Mouse (Mus musculus): ENCODE data around the gene Trp53i13. TPM values are rescaled to one million over a fixed set of nuclear protein-coding genes. Genes with fewer than 3 reads are reported as not detected.

Trp53i13 gene
- total RNA-seq, 2 experiments from 2014 or later = 3.6 to 5.0 TPM

GRCm38 (mm10) chr11:77506273-77506672, 9.5 kb downstream of the Trp53i13 start:
- Histone ChIP-seq H3K4me3 (no peak overlapping the region), H3K27ac (no peak overlapping the region)
- intact Hi-C loops (cut with DNase I) = loop anchor here (5.0 to 10.0 kb wide), 2 partner anchors 121 to 289 kb away; no protein-coding TSS in a partner anchor
- no peak for TF ChIP-seq CTCF (IDR thresholded peaks at IDR 0.05)
- peak in 1 of 2 experiments; percentile 13 for DNase-seq (ENCODE audit: extremely low spot score in 1 of 2, low spot score in 2 of 2)

GRCm38 (mm10) chr11:77505291-77505980, 10.3 kb downstream of the Trp53i13 start:
- intact Hi-C loops (cut with DNase I) = loop anchor here (5.0 to 10.0 kb wide), 2 partner anchors 122 to 289 kb away; no protein-coding TSS in a partner anchor
- no peak for DNase-seq (ENCODE audit: extremely low spot score in 1 of 2, low spot score in 2 of 2)
- no peak overlapping the region for H3K27ac ChIP-seq
- no peak overlapping the region for H3K4me3 ChIP-seq
- TF ChIP-seq CTCF (IDR thresholded peaks at IDR 0.05) = no peak

DNA sequence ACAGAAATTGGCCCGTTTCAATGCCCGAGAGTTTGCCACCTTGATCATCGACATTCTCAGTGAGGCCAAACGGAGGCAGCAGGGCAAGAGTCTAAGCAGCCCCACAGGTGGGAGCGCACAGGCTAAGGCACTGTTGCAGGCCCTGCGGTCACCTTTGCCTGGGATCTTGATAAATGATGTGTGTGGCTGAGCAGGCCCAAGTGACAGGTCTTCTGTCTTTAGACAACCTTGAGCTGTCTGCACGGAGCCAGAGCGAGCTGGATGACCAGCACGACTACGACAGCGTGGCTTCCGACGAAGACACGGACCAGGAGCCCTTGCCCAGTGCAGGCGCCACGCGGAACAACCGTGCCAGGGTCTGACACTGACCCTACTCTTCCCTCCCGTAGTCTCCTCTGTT, 11.4 kb downstream of the Trp53i13 start:
- peak in 1 of 2 experiments; percentile 8 for DNase-seq (ENCODE audit: extremely low spot score in 1 of 2, low spot score in 2 of 2)
- intact Hi-C loops (cut with DNase I) = loop anchor here (10.0 kb wide), 1 partner anchor 290 kb away; no protein-coding TSS in a partner anchor
- no peak for TF ChIP-seq CTCF (IDR thresholded peaks at IDR 0.05)
- H3K4me3 ChIP-seq = no peak overlapping the region
- no peak overlapping the region for H3K27ac ChIP-seq

DNA sequence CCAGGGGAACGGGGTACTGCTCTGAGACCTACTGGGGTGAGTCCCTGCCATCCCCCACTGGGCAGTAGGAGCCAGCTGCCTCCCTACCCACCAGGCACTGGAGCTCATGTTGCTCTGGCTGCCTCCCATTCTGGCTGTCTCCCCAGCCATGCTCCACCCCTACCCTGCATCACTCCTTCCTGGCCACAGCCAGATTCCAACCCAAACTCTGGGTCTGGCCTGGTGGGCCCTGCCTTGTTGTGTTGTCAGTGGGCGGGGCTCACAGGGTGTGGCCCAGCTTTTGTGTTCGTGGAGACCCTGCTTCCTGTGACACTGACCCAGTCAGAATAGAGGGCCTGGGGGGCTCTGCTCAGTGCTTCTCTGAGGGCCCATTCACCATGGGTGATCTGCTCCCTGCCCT, 12.3 kb downstream of the Trp53i13 start:
- no peak for TF ChIP-seq CTCF (IDR thresholded peaks at IDR 0.05)
- H3K27ac ChIP-seq = peak overlapping the region; percentile 40; the same call in 1 of the 2 replicates
- intact Hi-C loops (cut with DNase I) = loop anchor here (10.0 kb wide), 1 partner anchor 291 kb away; no protein-coding TSS in a partner anchor
- no peak overlapping the region for H3K4me3 ChIP-seq
- no peak for DNase-seq (ENCODE audit: extremely low spot score in 1 of 2, low spot score in 2 of 2)

GRCm38 (mm10) chr11:77502481-77502880, 13.3 kb downstream of the Trp53i13 start:
- no peak for TF ChIP-seq CTCF (IDR thresholded peaks at IDR 0.05)
- intact Hi-C loops (cut with DNase I) = loop anchor here (10.0 kb wide), 1 partner anchor 292 kb away; no protein-coding TSS in a partner anchor
- H3K27ac ChIP-seq = no peak overlapping the region; the same call in 1 of the 2 replicates
- DNase-seq (ENCODE audit: extremely low spot score in 1 of 2, low spot score in 2 of 2) = no peak
- no peak overlapping the region for H3K4me3 ChIP-seq

DNA sequence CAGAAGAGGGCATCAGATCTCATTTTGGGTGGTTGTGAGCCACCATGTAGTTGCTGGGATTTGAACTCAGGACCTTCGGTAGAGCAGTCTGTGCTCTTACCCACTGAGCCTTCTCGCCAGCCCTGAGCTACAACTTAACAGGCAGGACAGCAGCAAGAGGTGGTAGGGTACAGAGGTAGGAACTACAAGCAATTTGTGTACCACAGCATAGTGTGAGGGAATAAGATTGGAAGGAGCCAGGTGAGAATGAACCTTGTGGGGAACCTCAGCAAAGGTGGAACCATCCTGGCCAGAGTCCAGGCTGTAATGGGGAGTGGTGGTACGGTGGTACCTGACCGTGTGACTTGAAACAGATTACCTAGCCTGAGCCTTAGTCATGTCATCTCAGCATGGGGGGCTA, 13.8 kb downstream of the Trp53i13 start:
- intact Hi-C loops (cut with DNase I) = loop anchor here (1.0 to 10.0 kb wide), 2 partner anchors 11 to 293 kb away; no protein-coding TSS in a partner anchor
- no peak for DNase-seq (ENCODE audit: extremely low spot score in 1 of 2, low spot score in 2 of 2)
- no peak overlapping the region for H3K4me3 ChIP-seq

GRCm38 (mm10) chr11:77501392-77501791, 14.4 kb downstream of the Trp53i13 start:
- peak; percentile 88 for TF ChIP-seq CTCF (IDR thresholded peaks at IDR 0.05)
- DNase-seq (ENCODE audit: extremely low spot score in 1 of 2, low spot score in 2 of 2) = peak; percentile 72 to 77
- Histone ChIP-seq H3K4me3 (no peak overlapping the region), H3K27ac (peak overlapping the region; percentile 71)
- intact Hi-C loops (cut with DNase I) = loop anchor here (1.0 to 10.0 kb wide), 2 partner anchors 10 to 293 kb away; no protein-coding TSS in a partner anchor

More for the DNA sequence above, 13.8 kb downstream of the Trp53i13 start:
- H3K27ac ChIP-seq = 0 out of 2 replicates have a peak overlapping the region, but pooled peaks have one; percentile 6
- TF ChIP-seq CTCF (IDR thresholded peaks at IDR 0.05) = no peak

DNA sequence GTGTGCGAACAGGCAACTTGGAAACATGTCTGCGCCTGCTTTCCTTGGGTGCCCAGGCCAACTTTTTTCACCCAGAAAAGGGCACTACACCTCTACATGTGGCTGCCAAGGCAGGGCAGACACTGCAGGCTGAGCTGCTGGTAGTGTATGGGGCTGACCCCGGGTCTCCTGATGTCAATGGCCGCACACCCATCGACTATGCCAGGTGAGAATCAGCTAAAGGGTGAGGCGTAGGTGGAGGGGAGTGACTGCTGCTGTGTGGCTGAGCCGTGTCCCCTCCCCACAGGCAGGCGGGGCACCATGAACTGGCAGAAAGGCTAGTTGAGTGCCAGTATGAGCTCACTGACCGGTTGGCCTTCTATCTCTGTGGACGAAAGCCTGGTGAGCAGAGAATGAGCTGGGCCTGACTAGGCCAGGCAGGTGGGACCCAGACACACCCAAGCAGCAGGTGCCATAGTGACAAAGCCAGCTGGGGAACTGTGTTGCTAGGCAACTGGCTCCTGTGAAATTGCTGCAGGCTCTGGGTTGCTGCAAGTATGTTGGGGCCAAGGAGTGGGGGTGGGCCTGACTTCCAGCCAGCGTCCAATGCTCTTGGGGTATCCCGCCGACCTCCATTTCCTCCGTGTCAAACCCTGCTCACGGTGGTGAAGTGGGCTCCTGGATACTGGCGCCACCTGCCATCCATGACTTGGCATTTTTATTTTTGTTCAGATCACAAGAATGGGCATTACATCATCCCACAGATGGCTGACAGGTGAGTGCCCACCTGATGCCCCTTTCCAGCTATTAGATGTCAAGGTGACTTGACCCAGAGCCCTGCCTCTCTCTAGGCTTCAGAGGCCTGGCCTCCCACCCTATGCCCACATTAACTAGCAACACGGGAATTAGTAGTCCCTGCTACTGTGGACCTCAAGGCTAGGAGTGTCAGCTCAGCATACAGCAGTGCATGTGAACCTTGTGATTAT, 15.1 kb downstream of the Trp53i13 start:
- Histone ChIP-seq H3K4me3 (no peak overlapping the region), H3K27ac (peak overlapping the region; percentile 71)
- intact Hi-C loops (cut with DNase I) = loop anchor here (1.0 to 10.0 kb wide), 2 partner anchors 9 to 294 kb away; no protein-coding TSS in a partner anchor
- peak in 1 of 2 experiments; percentile 45 for DNase-seq (ENCODE audit: extremely low spot score in 1 of 2, low spot score in 2 of 2)
- no peak for TF ChIP-seq CTCF (IDR thresholded peaks at IDR 0.05)

GRCm38 (mm10) chr11:77499354-77499753, 16.4 kb downstream of the Trp53i13 start:
- TF ChIP-seq CTCF (IDR thresholded peaks at IDR 0.05) = no peak
- peak in 1 of 2 experiments; percentile 37 for DNase-seq (ENCODE audit: extremely low spot score in 1 of 2, low spot score in 2 of 2)
- H3K27ac ChIP-seq = peak overlapping the region; percentile 71
- no peak overlapping the region for H3K4me3 ChIP-seq
- intact Hi-C loops (cut with DNase I) = loop anchor here (10.0 kb wide), 1 partner anchor 485 kb away; the partner anchor contains the start of gene Phf12

DNA sequence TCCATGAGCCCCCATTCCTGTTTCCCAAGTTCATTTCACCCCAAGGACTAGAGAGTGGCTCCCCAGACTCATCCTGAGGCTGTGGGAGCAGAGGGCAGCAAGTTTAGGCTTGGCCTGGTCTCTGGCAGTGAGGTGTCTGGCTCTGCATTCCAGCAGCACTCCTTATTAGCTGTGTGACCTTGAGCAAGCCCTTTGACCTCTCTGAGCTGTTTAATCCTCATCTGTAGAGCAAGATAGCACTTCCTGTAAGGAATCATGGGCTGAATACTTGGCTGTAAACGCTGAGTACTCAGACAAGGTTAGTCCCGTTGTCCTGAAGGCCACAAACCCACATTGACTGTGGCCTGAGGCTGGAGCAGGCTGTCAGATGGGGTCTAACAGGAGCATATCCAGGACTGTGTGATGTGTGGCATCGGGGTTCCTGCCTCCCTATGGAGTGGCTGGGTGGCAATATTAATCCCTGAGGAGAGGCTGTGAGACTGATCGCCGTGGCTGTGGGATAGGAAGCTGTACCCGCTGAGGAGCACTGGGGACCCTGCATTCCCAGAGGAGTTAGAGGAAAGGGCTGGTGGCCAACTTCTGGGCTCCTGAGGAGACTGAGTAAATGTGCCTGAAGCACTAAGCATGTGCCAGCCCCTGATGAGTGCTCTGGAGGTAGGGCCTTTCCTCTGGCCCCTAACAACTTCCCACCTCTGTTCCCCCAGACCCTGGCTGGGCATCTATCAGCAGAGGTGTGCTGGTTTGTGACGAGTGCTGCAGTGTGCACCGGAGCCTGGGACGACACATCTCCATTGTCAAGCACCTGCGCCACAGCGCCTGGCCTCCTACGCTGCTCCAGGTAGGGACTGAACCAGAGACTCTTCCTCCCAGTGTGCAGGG, 17.3 kb downstream of the Trp53i13 start:
- intact Hi-C loops (cut with DNase I) = loop anchor here (10.0 kb wide), 1 partner anchor 486 kb away; the partner anchor contains the start of gene Phf12
- DNase-seq (ENCODE audit: extremely low spot score in 1 of 2, low spot score in 2 of 2) = no peak
- H3K4me3 ChIP-seq = no peak overlapping the region
- peak overlapping the region; percentile 84 for H3K27ac ChIP-seq
- no peak for TF ChIP-seq CTCF (IDR thresholded peaks at IDR 0.05)

All from left cerebral cortex, adult 2 months (tissue).